Mouse (Mus musculus) neural tube, embryonic 14.5 days (tissue): Measurements from ENCODE around the gene Igf2bp3. TPM values are rescaled to one million over a fixed set of nuclear protein-coding genes. Genes with fewer than 3 reads are reported as not detected.
A peak's percentile ranks its signal among the peaks of the same experiment; 100 is the strongest.

Experiments
- ATAC-seq: fragments of 200-750 bp; cut with Nextera tagmentation; 2 replicates; pipeline ENCODE4 v1.8.0; 2017; ENCODE audit warnings: low read depth, mild to moderate bottlenecking, moderate TSS enrichment, moderate library complexity
- H3K27ac ChIP-seq: fragments of 300-500 bp; sonication (generic); 2 replicates; pipeline ENCODE4 v1.5.1; 2014; ENCODE audit warnings: low read depth, mild to moderate bottlenecking, control low read depth, low read length, moderate library complexity, mixed read lengths
- H3K27me3 ChIP-seq: fragments of 300-500 bp; sonication (generic); 2 replicates; pipeline ENCODE4 v1.6.1; 2014; ENCODE audit warnings: low read length; ENCODE audit not compliant: control insufficient read depth, insufficient read depth
- H3K36me3 ChIP-seq: fragments of 300-500 bp; sonication (generic); 2 replicates; pipeline ENCODE4 v1.6.1; 2014; ENCODE audit warnings: low read length, mixed read lengths; ENCODE audit not compliant: control insufficient read depth, insufficient read depth
- H3K4me1 ChIP-seq: fragments of 300-500 bp; sonication (generic); 2 replicates; pipeline ENCODE4 v1.6.1; 2014; ENCODE audit warnings: low read length; ENCODE audit not compliant: control insufficient read depth, insufficient read depth
- H3K4me2 ChIP-seq: fragments of 300-500 bp; sonication (generic); 2 replicates; pipeline ENCODE4 v1.6.1; 2014; ENCODE audit warnings: mild to moderate bottlenecking, low read depth, low read length, control low read depth
- H3K4me3 ChIP-seq: fragments of 300-500 bp; sonication (generic); 2 replicates; pipeline ENCODE4 v1.5.1; 2014; ENCODE audit warnings: low read depth, low read length, control low read depth, mixed read lengths
- H3K9ac ChIP-seq: fragments of 300-500 bp; sonication (generic); replicated peaks from 2 replicates; pipeline ENCODE4 v1.6.1; 2014; ENCODE audit warnings: low read depth, mild to moderate bottlenecking, control low read depth, low read length, mixed read lengths
- H3K9me3 ChIP-seq: fragments of 300-500 bp; sonication (generic); 2 replicates; pipeline ENCODE4 v1.6.1; 2016; ENCODE audit warnings: low read length; ENCODE audit not compliant: control insufficient read depth
- WGBS: fragments of 180-500 bp; shearing (Covaris S2); extraction: QIAGEN DNeasy Blood & Tissue Kit; methylation state at CpG from one replicate; pipeline ENCODE4 v1.1.7; 2014; 5-methylcytosine and 5-hydroxymethylcytosine counted together
- polyA plus RNA-seq: library from polyadenylated mRNA; unstranded; fragments of >200 nt; fragmentation: Nextera tagmentation; extraction: Ambion mirVana; gene quantifications from 2 replicates; pipeline ENCODE4 v1.2.1, GENCODE M21; 2014

Igf2bp3 gene
- polyA plus RNA-seq, 1 experiment from 2014 or later = 26.9 TPM

- no peak overlapping the region for H3K4me2 ChIP-seq
- no peaks in the 10 kb centered on the region for H3K27me3 ChIP-seq
- H3K36me3 ChIP-seq = no peaks in the 10 kb centered on the region
- H3K9ac ChIP-seq = no peak overlapping the region
- H3K9me3 ChIP-seq = no peaks in the 10 kb centered on the region
- 42% methylated on average over 8 of the region's 8 CpGs for WGBS
- H3K4me3 ChIP-seq = no peak overlapping the region
- ATAC-seq = peak; percentile 29; the same call in 1 of the 2 replicates
- H3K27ac ChIP-seq = no peak overlapping the region
- peaks cover 7% of the 10 kb centered on the region for H3K4me1 ChIP-seq
Measured at GRCm38 (mm10) chr6:49057053-49058021, 157.4 kb downstream of the Igf2bp3 start.

DNA sequence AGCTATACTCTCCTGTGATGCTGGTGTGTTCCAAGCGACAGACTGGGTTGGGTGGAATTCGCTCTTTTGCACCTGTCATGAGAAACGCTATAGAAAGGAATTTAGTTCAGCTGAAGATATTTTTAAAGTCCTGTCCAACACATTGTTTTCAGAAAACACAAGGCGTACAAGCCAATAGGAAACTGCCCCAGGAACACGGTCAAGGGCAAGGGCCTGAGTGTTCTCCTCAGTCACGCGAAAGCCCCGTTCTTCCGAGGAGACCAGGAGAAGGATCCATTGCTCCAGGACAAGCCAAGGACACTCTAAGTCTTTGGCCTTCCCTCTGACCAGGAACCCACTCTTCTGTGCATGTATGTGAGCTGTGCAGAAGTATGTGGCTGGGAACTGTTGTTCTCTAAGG lies 158.7 kb downstream of the Igf2bp3 start:
- H3K4me3 ChIP-seq = no peak overlapping the region
- H3K4me2 ChIP-seq = no peak overlapping the region
- H3K4me1 ChIP-seq = peaks cover 7% of the 10 kb centered on the region
- H3K27ac ChIP-seq = no peak overlapping the region
- H3K27me3 ChIP-seq = no peaks in the 10 kb centered on the region
- no peaks in the 10 kb centered on the region for H3K36me3 ChIP-seq
- no peak for ATAC-seq
- H3K9me3 ChIP-seq = no peaks in the 10 kb centered on the region
- 72% methylated on average over 9 of the region's 9 CpGs for WGBS
- H3K9ac ChIP-seq = no peak overlapping the region

- 0 out of 2 replicates have a peak overlapping the region, but pooled peaks have one; percentile 11 for H3K9ac ChIP-seq
Measured at GRCm38 (mm10) chr6:49055256-49055733, 159.5 kb downstream of the Igf2bp3 start.

DNA sequence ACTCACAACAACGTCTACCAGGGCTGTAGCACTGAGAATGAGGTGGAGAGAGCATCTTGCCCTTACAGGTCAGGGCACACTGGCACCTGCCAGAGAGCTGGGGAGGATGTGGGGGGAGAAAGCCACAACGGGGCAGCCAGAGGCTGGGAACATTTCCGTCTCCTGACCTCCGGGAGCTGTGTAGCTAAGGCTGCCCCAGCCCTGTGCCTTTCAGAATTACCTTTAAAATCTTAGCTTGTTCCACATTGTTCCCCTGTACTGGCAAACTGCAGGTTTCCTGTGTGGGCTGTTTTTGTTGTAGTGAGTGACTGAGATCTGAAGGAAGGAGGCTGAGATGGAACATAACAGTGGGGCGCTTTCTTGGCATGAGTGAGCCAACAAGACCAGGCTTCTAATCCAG lies 162.6 kb downstream of the Igf2bp3 start:
- 82% methylated on average over 5 of the region's 5 CpGs for WGBS
- Histone ChIP-seq H3K4me2 (no peak overlapping the region), H3K9me3 (no peaks in the 10 kb centered on the region), H3K9ac (no peak overlapping the region), H3K27ac (no peak overlapping the region), H3K4me3 (no peak overlapping the region), H3K27me3 (no peaks in the 10 kb centered on the region), H3K36me3 (no peaks in the 10 kb centered on the region), H3K4me1 (peaks cover 7% of the 10 kb centered on the region)
- no peak for ATAC-seq

More at GRCm38 (mm10) chr6:49055256-49055733, 159.5 kb downstream of the Igf2bp3 start:
- H3K4me1 ChIP-seq = peaks cover 7% of the 10 kb centered on the region
- H3K27ac ChIP-seq = peak overlapping the region; percentile 39; the same call in 1 of the 2 replicates
- no peaks in the 10 kb centered on the region for H3K36me3 ChIP-seq
- no peaks in the 10 kb centered on the region for H3K27me3 ChIP-seq
- WGBS = 7% methylated on average over 7 of the region's 7 CpGs
- H3K9me3 ChIP-seq = no peaks in the 10 kb centered on the region
- peak; percentile 64; the same call in 1 of the 2 replicates for ATAC-seq
- H3K4me2 ChIP-seq = no peak overlapping the region
- H3K4me3 ChIP-seq = no peak overlapping the region

DNA sequence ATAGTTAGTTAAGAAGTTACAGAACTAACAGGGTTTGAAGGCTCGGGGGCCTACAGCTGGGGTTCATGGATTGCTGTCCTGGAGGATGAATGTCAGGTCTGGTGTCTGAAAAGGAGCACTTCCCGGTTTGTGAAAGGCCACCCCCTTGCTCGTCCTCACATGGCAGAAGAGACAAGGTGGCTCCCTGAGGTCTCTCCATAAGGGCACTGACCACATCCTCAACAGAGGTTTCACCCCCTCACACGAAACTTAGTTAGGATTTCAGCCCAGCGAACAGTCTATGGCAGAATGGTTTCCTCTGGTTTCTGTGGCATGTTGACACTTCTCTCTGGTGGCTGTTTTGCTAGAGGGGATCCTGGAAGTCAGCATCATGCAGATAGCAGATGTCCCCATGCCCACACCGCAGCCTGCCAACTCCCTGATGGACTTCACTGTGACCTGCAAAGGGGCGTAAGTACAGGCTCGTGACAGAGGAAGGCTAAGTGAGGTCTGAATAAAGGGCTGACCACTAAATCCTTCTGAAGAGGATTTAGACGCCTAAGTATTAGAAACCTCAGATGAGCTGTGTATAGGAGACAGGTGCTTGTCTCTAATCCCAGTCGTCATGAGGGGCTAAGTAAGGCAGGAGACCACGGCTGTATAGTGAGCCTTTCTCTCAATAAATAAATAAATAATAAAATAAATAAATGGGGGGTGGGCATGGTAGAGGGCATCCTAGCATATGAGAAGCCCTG lies 163.9 kb downstream of the Igf2bp3 start:
- ATAC-seq = no peak
- Histone ChIP-seq H3K27ac (no peak overlapping the region), H3K4me2 (no peak overlapping the region), H3K9ac (no peak overlapping the region), H3K4me1 (peaks cover 7% of the 10 kb centered on the region), H3K36me3 (no peaks in the 10 kb centered on the region), H3K4me3 (no peak overlapping the region), H3K9me3 (no peaks in the 10 kb centered on the region), H3K27me3 (no peaks in the 10 kb centered on the region)
- 77% methylated on average over 11 of the region's 11 CpGs for WGBS

- H3K27me3 ChIP-seq = no peaks in the 10 kb centered on the region
- no peaks in the 10 kb centered on the region for H3K4me1 ChIP-seq
- H3K4me3 ChIP-seq = no peak overlapping the region
- H3K9ac ChIP-seq = no peak overlapping the region
- H3K9me3 ChIP-seq = no peaks in the 10 kb centered on the region
- no peak overlapping the region for H3K27ac ChIP-seq
- no peak for ATAC-seq
- 91% methylated on average over 10 of the region's 10 CpGs for WGBS
- no peaks in the 10 kb centered on the region for H3K36me3 ChIP-seq
- H3K4me2 ChIP-seq = no peak overlapping the region
Measured at GRCm38 (mm10) chr6:49048395-49048794, 166.4 kb downstream of the Igf2bp3 start.

- 76% methylated on average over 10 of the region's 10 CpGs for WGBS
- H3K36me3 ChIP-seq = no peaks in the 10 kb centered on the region
- ATAC-seq = no peak
- no peaks in the 10 kb centered on the region for H3K9me3 ChIP-seq
- no peak overlapping the region for H3K9ac ChIP-seq
- no peaks in the 10 kb centered on the region for H3K4me1 ChIP-seq
- no peak overlapping the region for H3K27ac ChIP-seq
- H3K27me3 ChIP-seq = no peaks in the 10 kb centered on the region
- H3K4me2 ChIP-seq = no peak overlapping the region
- no peak overlapping the region for H3K4me3 ChIP-seq
Measured at GRCm38 (mm10) chr6:49047848-49048247, 166.9 kb downstream of the Igf2bp3 start.

- no peaks in the 10 kb centered on the region for H3K9me3 ChIP-seq
- H3K4me3 ChIP-seq = no peak overlapping the region
- no peaks in the 10 kb centered on the region for H3K27me3 ChIP-seq
- 72% methylated on average over 8 of the region's 8 CpGs for WGBS
- ATAC-seq = no peak
- H3K4me1 ChIP-seq = no peaks in the 10 kb centered on the region
- no peaks in the 10 kb centered on the region for H3K36me3 ChIP-seq
- H3K27ac ChIP-seq = no peak overlapping the region
- H3K9ac ChIP-seq = no peak overlapping the region
- no peak overlapping the region for H3K4me2 ChIP-seq
Measured at GRCm38 (mm10) chr6:49046976-49047375, 167.8 kb downstream of the Igf2bp3 start.

DNA sequence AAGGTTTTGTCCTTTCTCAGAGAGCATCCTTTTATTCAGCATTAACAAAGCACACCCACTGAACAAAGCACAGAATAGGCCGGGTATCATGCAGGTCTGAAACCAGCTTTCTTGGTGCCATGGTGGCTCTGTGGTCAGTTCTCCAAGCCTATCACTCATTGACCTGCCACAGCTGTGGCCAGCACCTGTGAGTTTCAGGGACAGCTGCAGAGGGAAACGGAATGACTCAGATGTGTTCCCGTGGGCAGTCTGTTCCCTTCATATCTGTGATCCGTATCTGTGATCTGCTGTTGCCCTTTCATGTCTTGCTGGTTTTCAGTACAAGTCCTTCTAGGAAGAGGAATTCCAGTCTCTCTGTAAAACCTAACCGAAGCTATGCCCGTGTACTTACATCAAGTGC lies 168.3 kb downstream of the Igf2bp3 start:
- H3K27ac ChIP-seq = no peak overlapping the region
- H3K27me3 ChIP-seq = no peaks in the 10 kb centered on the region
- no peaks in the 10 kb centered on the region for H3K9me3 ChIP-seq
- no peak overlapping the region for H3K4me2 ChIP-seq
- no peaks in the 10 kb centered on the region for H3K4me1 ChIP-seq
- ATAC-seq = no peak
- H3K9ac ChIP-seq = no peak overlapping the region
- WGBS = 61% methylated on average over 6 of the region's 6 CpGs
- no peak overlapping the region for H3K4me3 ChIP-seq
- H3K36me3 ChIP-seq = no peaks in the 10 kb centered on the region
